Mouse (Mus musculus): ENCODE data around the gene Sdk2. TPM values are rescaled to one million over a fixed set of nuclear protein-coding genes. Genes with fewer than 3 reads are reported as not detected.

The Sdk2 gene
- polyA plus RNA-seq, 1 experiment: 7.4 TPM

GRCm38 (mm10) chr11:113928291-113928690 is 138.6 kb downstream of the Sdk2 start:
- Histone ChIP-seq H3K4me1 (ENCODE audit: control insufficient read depth, insufficient read depth, low read length) (peaks cover 7% of the 10 kb centered on the region), H3K27ac (ENCODE audit: insufficient read depth, low read length) (peak overlapping the region; percentile 30; the same call in 1 of the 2 replicates), H3K4me3 (ENCODE audit: insufficient read depth, low read length) (no peak overlapping the region)
- TF ChIP-seq CTCF (IDR thresholded peaks at IDR 0.05; ENCODE audit: extremely low read depth, insufficient read depth, low read length): no peak
- TF ChIP-seq POLR2A (IDR thresholded peaks at IDR 0.05; ENCODE audit: extremely low read depth, insufficient read depth, low read length): no peak

DNA sequence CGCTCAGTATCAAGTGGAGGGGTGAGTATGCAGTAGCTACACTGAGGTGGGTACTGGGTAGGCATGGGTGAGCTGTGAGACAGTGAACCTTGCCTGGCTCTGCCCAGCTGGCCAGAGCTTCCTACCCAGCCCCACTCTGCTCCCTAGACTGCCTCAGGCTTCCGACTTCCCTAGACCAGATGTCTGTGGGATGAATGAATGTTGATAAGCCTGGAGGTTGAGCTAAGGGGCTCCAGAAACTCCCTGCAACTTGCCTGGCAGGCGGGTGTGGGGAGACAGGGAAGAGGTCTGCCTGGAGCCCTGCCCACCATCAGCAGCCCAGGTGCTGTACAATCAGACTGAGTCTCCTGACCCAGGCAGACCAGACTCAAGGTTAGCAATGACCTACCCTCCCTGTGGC is 139.0 kb downstream of the Sdk2 start:
- TF ChIP-seq POLR2A (IDR thresholded peaks at IDR 0.05; ENCODE audit: extremely low read depth, insufficient read depth, low read length) (no peak), CTCF (IDR thresholded peaks at IDR 0.05; ENCODE audit: extremely low read depth, insufficient read depth, low read length) (no peak)
- H3K27ac ChIP-seq (ENCODE audit: insufficient read depth, low read length): peak overlapping the region; percentile 30
- H3K4me3 ChIP-seq (ENCODE audit: insufficient read depth, low read length): no peak overlapping the region
- peaks cover 7% of the 10 kb centered on the region for H3K4me1 ChIP-seq (ENCODE audit: control insufficient read depth, insufficient read depth, low read length)

DNA sequence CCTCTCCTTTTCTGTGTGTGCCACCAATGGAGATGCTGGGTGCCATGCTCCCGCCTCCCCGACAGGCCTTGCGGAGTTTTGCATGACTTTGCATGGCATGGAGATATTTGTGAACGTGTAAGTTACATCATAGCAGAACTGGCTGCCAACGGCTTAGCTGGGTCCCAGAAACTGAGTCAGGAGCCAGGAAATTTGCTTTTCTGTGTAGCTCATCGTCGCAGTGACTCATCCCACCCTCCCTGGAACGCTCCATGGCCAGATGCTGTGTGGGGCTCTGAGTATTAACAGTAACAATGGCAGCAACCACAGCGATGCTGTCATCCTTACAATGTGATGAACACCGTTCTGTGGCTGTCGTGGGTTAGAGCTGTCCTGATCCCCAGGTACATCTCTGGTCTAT is 139.6 kb downstream of the Sdk2 start:
- Histone ChIP-seq H3K4me3 (ENCODE audit: insufficient read depth, low read length) (no peak overlapping the region), H3K4me1 (ENCODE audit: control insufficient read depth, insufficient read depth, low read length) (peaks cover 7% of the 10 kb centered on the region), H3K27ac (ENCODE audit: insufficient read depth, low read length) (peak overlapping the region; percentile 30)
- TF ChIP-seq POLR2A (IDR thresholded peaks at IDR 0.05; ENCODE audit: extremely low read depth, insufficient read depth, low read length): no peak
- TF ChIP-seq CTCF (IDR thresholded peaks at IDR 0.05; ENCODE audit: extremely low read depth, insufficient read depth, low read length): no peak

GRCm38 (mm10) chr11:113923137-113923536 is 143.7 kb downstream of the Sdk2 start:
- H3K4me1 ChIP-seq (ENCODE audit: control insufficient read depth, insufficient read depth, low read length): peaks cover 4% of the 10 kb centered on the region; the same call in 1 of the 2 replicates
- H3K4me3 ChIP-seq (ENCODE audit: insufficient read depth, low read length): no peak overlapping the region
- TF ChIP-seq POLR2A (IDR thresholded peaks at IDR 0.05; ENCODE audit: extremely low read depth, insufficient read depth, low read length): no peak
- no peak for TF ChIP-seq CTCF (IDR thresholded peaks at IDR 0.05; ENCODE audit: extremely low read depth, insufficient read depth, low read length)
- H3K27ac ChIP-seq (ENCODE audit: insufficient read depth, low read length): no peak overlapping the region

DNA sequence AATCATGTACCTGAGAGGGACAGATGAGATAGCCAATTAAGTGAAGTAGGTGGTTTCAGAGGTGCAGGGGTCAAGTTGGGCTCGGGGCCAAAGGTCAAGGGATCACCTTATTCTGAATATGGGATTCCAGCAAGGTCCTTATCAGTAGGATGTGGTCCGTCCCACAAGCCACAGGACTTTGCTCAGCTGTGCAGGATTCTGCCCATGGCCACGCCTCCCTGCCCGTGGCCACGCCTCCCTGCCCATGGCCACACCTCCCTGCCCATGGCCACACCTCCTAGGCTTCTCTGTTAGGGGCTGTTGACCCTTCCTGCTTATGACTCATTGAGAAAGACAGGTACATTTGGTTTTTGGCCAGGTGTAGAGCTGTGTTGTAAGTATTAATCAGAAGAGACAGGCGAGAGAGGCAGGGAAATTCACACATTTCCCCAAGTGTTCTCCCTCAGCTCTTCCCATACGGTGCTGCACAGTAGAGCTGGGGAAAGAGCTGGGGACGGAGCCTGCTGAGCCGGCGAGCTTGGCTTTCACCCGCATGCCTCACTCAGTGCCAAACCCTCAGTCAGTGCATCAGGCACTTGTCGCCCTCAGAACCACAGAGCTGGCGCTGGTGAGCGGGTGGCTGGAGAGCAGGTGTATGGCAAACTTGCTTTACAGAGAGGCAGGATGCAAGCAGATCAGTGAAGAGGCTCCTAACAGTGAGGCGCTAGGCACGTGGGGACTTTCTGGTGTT is 163.6 kb downstream of the Sdk2 start:
- Histone ChIP-seq H3K4me1 (ENCODE audit: control insufficient read depth, insufficient read depth, low read length) (no peaks in the 10 kb centered on the region), H3K4me3 (ENCODE audit: insufficient read depth, low read length) (no peak overlapping the region), H3K27ac (ENCODE audit: insufficient read depth, low read length) (no peak overlapping the region)
- TF ChIP-seq POLR2A (IDR thresholded peaks at IDR 0.05; ENCODE audit: extremely low read depth, insufficient read depth, low read length) (no peak), CTCF (IDR thresholded peaks at IDR 0.05; ENCODE audit: extremely low read depth, insufficient read depth, low read length) (no peak)

DNA sequence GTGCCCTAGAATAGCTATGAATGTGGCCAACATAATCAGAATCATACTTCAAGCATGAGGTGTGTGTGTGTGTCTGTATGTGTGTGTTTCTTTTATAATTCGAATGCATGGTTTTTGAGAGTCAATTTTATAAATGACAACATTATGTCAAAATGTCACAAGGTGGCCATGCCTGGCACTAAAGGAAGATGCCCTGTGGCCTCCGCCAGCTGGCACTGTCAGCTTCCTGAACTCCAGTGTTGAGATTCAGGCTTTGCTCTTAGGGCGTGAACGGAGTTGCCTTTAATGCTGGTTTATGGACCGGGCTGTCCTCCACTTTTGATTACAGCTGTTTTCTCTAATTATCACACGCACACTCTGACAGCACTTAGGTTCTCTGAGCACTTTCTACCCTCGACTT is 164.9 kb downstream of the Sdk2 start:
- Histone ChIP-seq H3K27ac (ENCODE audit: insufficient read depth, low read length) (no peak overlapping the region), H3K4me1 (ENCODE audit: control insufficient read depth, insufficient read depth, low read length) (no peaks in the 10 kb centered on the region), H3K4me3 (ENCODE audit: insufficient read depth, low read length) (no peak overlapping the region)
- TF ChIP-seq CTCF (IDR thresholded peaks at IDR 0.05; ENCODE audit: extremely low read depth, insufficient read depth, low read length): no peak
- TF ChIP-seq POLR2A (IDR thresholded peaks at IDR 0.05; ENCODE audit: extremely low read depth, insufficient read depth, low read length): no peak

- Histone ChIP-seq H3K4me1 (ENCODE audit: control insufficient read depth, insufficient read depth, low read length) (peaks cover 3% of the 10 kb centered on the region), H3K4me3 (ENCODE audit: insufficient read depth, low read length) (no peak overlapping the region), H3K27ac (ENCODE audit: insufficient read depth, low read length) (no peak overlapping the region)
- no peak for TF ChIP-seq POLR2A (IDR thresholded peaks at IDR 0.05; ENCODE audit: extremely low read depth, insufficient read depth, low read length)
Observed at GRCm38 (mm10) chr11:113898671-113899070, 168.2 kb downstream of the Sdk2 start.

GRCm38 (mm10) chr11:113896006-113896405 is 170.8 kb downstream of the Sdk2 start:
- no peak for TF ChIP-seq POLR2A (IDR thresholded peaks at IDR 0.05; ENCODE audit: extremely low read depth, insufficient read depth, low read length)
- no peak overlapping the region for H3K27ac ChIP-seq (ENCODE audit: insufficient read depth, low read length)

DNA sequence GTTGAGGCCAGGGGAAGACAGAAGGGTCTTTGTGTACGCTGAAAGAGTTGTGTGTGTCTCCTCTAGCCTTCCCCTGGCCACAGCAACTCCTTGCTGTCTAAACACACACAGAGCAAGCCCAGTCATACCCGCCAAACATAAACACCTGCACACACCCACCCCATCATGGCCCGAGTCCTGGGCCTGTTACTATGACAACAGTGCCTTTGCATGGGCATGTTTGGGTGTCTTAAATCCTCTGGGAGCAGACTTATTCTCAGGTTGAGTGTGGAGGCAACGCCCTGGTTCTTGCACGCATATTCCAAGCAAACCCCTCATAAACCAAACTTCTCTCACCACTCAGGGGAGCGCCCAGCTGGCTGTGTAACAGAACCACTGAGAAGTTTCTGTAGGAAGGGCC is 173.9 kb downstream of the Sdk2 start:
- H3K27ac ChIP-seq (ENCODE audit: insufficient read depth, low read length): no peak overlapping the region
- TF ChIP-seq CTCF (IDR thresholded peaks at IDR 0.05; ENCODE audit: extremely low read depth, insufficient read depth, low read length) (no peak), POLR2A (IDR thresholded peaks at IDR 0.05; ENCODE audit: extremely low read depth, insufficient read depth, low read length) (no peak)
- peaks cover 7% of the 10 kb centered on the region for H3K4me1 ChIP-seq (ENCODE audit: control insufficient read depth, insufficient read depth, low read length)
- no peak overlapping the region for H3K4me3 ChIP-seq (ENCODE audit: insufficient read depth, low read length)

More at GRCm38 (mm10) chr11:113896006-113896405, 170.8 kb downstream of the Sdk2 start:
- Histone ChIP-seq H3K4me3 (ENCODE audit: insufficient read depth, low read length) (no peak overlapping the region), H3K4me1 (ENCODE audit: control insufficient read depth, insufficient read depth, low read length) (peaks cover 7% of the 10 kb centered on the region)

GRCm38 (mm10) chr11:113892067-113892466 is 174.8 kb downstream of the Sdk2 start:
- TF ChIP-seq POLR2A (IDR thresholded peaks at IDR 0.05; ENCODE audit: extremely low read depth, insufficient read depth, low read length) (no peak), CTCF (IDR thresholded peaks at IDR 0.05; ENCODE audit: extremely low read depth, insufficient read depth, low read length) (no peak)
- H3K27ac ChIP-seq (ENCODE audit: insufficient read depth, low read length): no peak overlapping the region
- no peak overlapping the region for H3K4me3 ChIP-seq (ENCODE audit: insufficient read depth, low read length)
- H3K4me1 ChIP-seq (ENCODE audit: control insufficient read depth, insufficient read depth, low read length): peaks cover 7% of the 10 kb centered on the region

Data from cortical plate, adult 2 months (tissue).